7 mouse cellular contexts compared by ENCODE assay signal in genomic region chr7:98103002-98103941, GRCm38 (mm10). TPM values are rescaled to one million over a fixed set of nuclear protein-coding genes. Genes with fewer than 3 reads are reported as not detected.
DNase-seq lines count a peak whose midpoint lies in the region; ATAC-seq and TF ChIP-seq lines count a peak whose summit lies in the region.

No protein-coding gene starts in this region.

- no peaks in the 10 kb centered on the region for H3K4me1 ChIP-seq in bone marrow, adult 2 months (ENCODE audit: control insufficient read depth, insufficient read depth, low read length)
- peaks cover 7% of the 10 kb centered on the region; the same call in 1 of the 2 replicates for H3K4me1 ChIP-seq in embryonic facial prominence, embryonic 13.5 days
- H3K4me1 ChIP-seq in heart, adult 2 months (ENCODE audit: control insufficient read depth, insufficient read depth, low read length) = peaks cover 33% of the 10 kb centered on the region
- H3K4me1 ChIP-seq in kidney, adult 2 months (ENCODE audit: control insufficient read depth, insufficient read depth, low read length) = peaks cover 25% of the 10 kb centered on the region
- H3K4me1 ChIP-seq in limb, embryonic 12.5 days (replicated peaks) = 0 out of 2 replicates have a peak, but pooled peaks cover 6% of the 10 kb centered on the region
- 0 out of 2 replicates have a peak, but pooled peaks cover 7% of the 10 kb centered on the region for H3K4me1 ChIP-seq in midbrain, embryonic 14.5 days (ENCODE audit: control insufficient read depth, insufficient read depth, low read length)

- no peaks in the 10 kb centered on the region for H3K36me3 ChIP-seq in embryonic facial prominence, embryonic 13.5 days
- no peaks in the 10 kb centered on the region for H3K36me3 ChIP-seq in heart, adult 2 months (ENCODE audit: control insufficient read depth, insufficient read depth, low read length)
- H3K36me3 ChIP-seq in kidney, adult 2 months (ENCODE audit: control insufficient read depth, insufficient read depth, low read length) = no peaks in the 10 kb centered on the region
- no peaks in the 10 kb centered on the region; the same call in 1 of the 2 replicates for H3K36me3 ChIP-seq in limb, embryonic 12.5 days
- H3K36me3 ChIP-seq in midbrain, embryonic 14.5 days (ENCODE audit: control insufficient read depth, insufficient read depth, low read length) = no peaks in the 10 kb centered on the region

- peak overlapping the region; percentile 57 for H3K4me2 ChIP-seq in embryonic facial prominence, embryonic 13.5 days
- H3K4me2 ChIP-seq in limb, embryonic 12.5 days = peak overlapping the region; percentile 54
- H3K4me2 ChIP-seq in midbrain, embryonic 14.5 days (ENCODE audit: low read length) = peak overlapping the region; percentile 56

- H3K27ac ChIP-seq in bone marrow, adult 2 months (ENCODE audit: control insufficient read depth, insufficient read depth, low read depth, low read length, poor library complexity) = no peak overlapping the region
- no peak overlapping the region for H3K27ac ChIP-seq in embryonic facial prominence, embryonic 13.5 days
- H3K27ac ChIP-seq in heart, adult 2 months = peak overlapping the region; percentile 79
- H3K27ac ChIP-seq in kidney, adult 2 months (ENCODE audit: insufficient read depth, low read depth, low read length) = peak overlapping the region; percentile 98
- peak overlapping the region; percentile 19; the same call in 1 of the 2 replicates for H3K27ac ChIP-seq in limb, embryonic 12.5 days
- H3K27ac ChIP-seq in midbrain, embryonic 14.5 days (replicated peaks; ENCODE audit: low read depth, low read length) = peak overlapping the region; percentile 75

- H3K9ac ChIP-seq in embryonic facial prominence, embryonic 13.5 days = peak overlapping the region; percentile 67
- H3K9ac ChIP-seq in heart, adult 2 months (ENCODE audit: low read depth, low read length) = peak overlapping the region; percentile 65
- no peak overlapping the region; the same call in 1 of the 2 replicates for H3K9ac ChIP-seq in limb, embryonic 12.5 days (replicated peaks)
- peak overlapping the region; percentile 52 for H3K9ac ChIP-seq in midbrain, embryonic 14.5 days (replicated peaks; ENCODE audit: low read length)

- H3K4me3 ChIP-seq in bone marrow, adult 2 months (replicated peaks; ENCODE audit: control insufficient read depth, low read depth, low read length) = peak overlapping the region; percentile 57
- H3K4me3 ChIP-seq in embryonic facial prominence, embryonic 13.5 days = peak overlapping the region; percentile 30
- H3K4me3 ChIP-seq in heart, adult 2 months = peak overlapping the region; percentile 38
- peak overlapping the region; percentile 46 for H3K4me3 ChIP-seq in kidney, adult 2 months (ENCODE audit: insufficient read depth, low read depth, low read length)
- peak overlapping the region; percentile 29 for H3K4me3 ChIP-seq in limb, embryonic 12.5 days (replicated peaks)
- H3K4me3 ChIP-seq in midbrain, embryonic 14.5 days (replicated peaks; ENCODE audit: low read depth, low read length) = peak overlapping the region; percentile 25

- peak; percentile 64 for TF ChIP-seq CTCF in bone marrow, adult 2 months (IDR thresholded peaks at IDR 0.05; ENCODE audit: control insufficient read depth, insufficient read depth, low read length)
- peak; percentile 71 for TF ChIP-seq CTCF in heart, adult 2 months (IDR thresholded peaks at IDR 0.05)
- peak; percentile 69 for TF ChIP-seq CTCF in kidney, adult 2 months (conservative IDR thresholded peaks at IDR 0.05; ENCODE audit: insufficient read depth, insufficient read length, low read depth, low read length)

- 0 out of 2 replicates have a peak, but pooled peaks have one; percentile 37 for TF ChIP-seq EP300 in heart, adult 2 months (IDR thresholded peaks at IDR 0.05; ENCODE audit: insufficient read depth, low read depth, low read length)

- intact Hi-C loops in heart, adult 2 months (cut with DNase I) = loop anchor here (5.0 kb wide), 1 partner anchor 356 kb away; no protein-coding TSS in a partner anchor

- TF ChIP-seq POLR2A in bone marrow, adult 2 months (IDR thresholded peaks at IDR 0.05; ENCODE audit: borderline replicate concordance, control insufficient read depth, low read depth, low read length) = no peak
- TF ChIP-seq POLR2A in heart, adult 2 months (IDR thresholded peaks at IDR 0.05; ENCODE audit: insufficient read depth, low read depth, low read length) = no peak
- TF ChIP-seq POLR2A in kidney, adult 2 months (IDR thresholded peaks at IDR 0.05; ENCODE audit: low read depth, low read length) = no peak

- no peak for ATAC-seq in embryonic facial prominence, embryonic 13.5 days (ENCODE audit: insufficient number of reproducible peaks, insufficient read depth, low FRiP score, low TSS enrichment, low read depth)
- no peak for ATAC-seq in limb, embryonic 12.5 days (ENCODE audit: insufficient number of reproducible peaks, insufficient read depth, low FRiP score, low TSS enrichment, low read depth)
- ATAC-seq in midbrain, embryonic 14.5 days (ENCODE audit: low FRiP score, low TSS enrichment) = peak; percentile 70

- WGBS in bone marrow, adult 2 months = 17% methylated on average over 25 of the region's 26 CpGs
- 15% methylated on average over 26 of the region's 26 CpGs for WGBS in embryonic facial prominence, embryonic 13.5 days
- 6% methylated on average over 19 of the region's 26 CpGs for WGBS in heart, adult 2 months
- WGBS in kidney, adult 2 months = 13% methylated on average over 10 of the region's 26 CpGs
- 14% methylated on average over 24 of the region's 26 CpGs for WGBS in limb, embryonic 12.5 days
- 18% methylated on average over 22 of the region's 26 CpGs for WGBS in midbrain, embryonic 14.5 days

- no peaks in the 10 kb centered on the region for H3K27me3 ChIP-seq in embryonic facial prominence, embryonic 13.5 days
- H3K27me3 ChIP-seq in heart, adult 2 months (ENCODE audit: control insufficient read depth, insufficient read depth, low read length) = no peaks in the 10 kb centered on the region
- no peaks in the 10 kb centered on the region for H3K27me3 ChIP-seq in kidney, adult 2 months (replicated peaks; ENCODE audit: control insufficient read depth, insufficient read depth, low read length)
- no peaks in the 10 kb centered on the region for H3K27me3 ChIP-seq in limb, embryonic 12.5 days
- no peaks in the 10 kb centered on the region for H3K27me3 ChIP-seq in midbrain, embryonic 14.5 days (ENCODE audit: control insufficient read depth, insufficient read depth, low read length)

- H3K9me3 ChIP-seq in embryonic facial prominence, embryonic 13.5 days = no peaks in the 10 kb centered on the region
- H3K9me3 ChIP-seq in limb, embryonic 12.5 days = no peaks in the 10 kb centered on the region
- no peaks in the 10 kb centered on the region for H3K9me3 ChIP-seq in midbrain, embryonic 14.5 days (ENCODE audit: control insufficient read depth, low read length)

- H3K79me2 ChIP-seq in heart, adult 2 months (replicated peaks; ENCODE audit: control insufficient read depth, insufficient read depth, low read length) = no peaks in the 10 kb centered on the region

- peak; percentile 78 to 85 for DNase-seq in heart, adult 2 months
- peak; percentile 89 for DNase-seq in kidney, adult 2 months
- peak; percentile 95 for DNase-seq in midbrain, embryonic 14.5 days
- DNase-seq in spleen, postnatal 10 days (ENCODE audit: low spot score in 2 of 2) = peak; percentile 74 to 86

RNA-seq across cellular contexts. Expression of gene Myo7a, which starts 16.1 kb away (rescaled TPM):
- 19.5 and 27.0 TPM in 2 replicates for polyA plus RNA-seq in bone marrow, adult 2 months (2011; ENCODE audit: insufficient read depth, insufficient read length, low replicate concordance, missing spikeins)
- polyA plus RNA-seq in embryonic facial prominence, embryonic 13.5 days (2015; fragmentation: Nextera tagmentation; extraction: Ambion mirVana) = 10.2 and 10.5 TPM in 2 replicates
- total RNA-seq in heart, adult 2 months (2021) = 1 to 10 TPM; 4.5 to 5.9 TPM
- polyA plus RNA-seq in heart, adult 2 months (2012; rRNA removed) = 7.1 and 10.8 TPM in 2 replicates
- polyA plus RNA-seq in kidney, adult 2 months (2012; rRNA removed) = 24.6 and 29.8 TPM in 2 replicates
- polyA plus RNA-seq in limb, embryonic 12.5 days (2016; fragmentation: Nextera tagmentation; extraction: Ambion mirVana) = 13.4 and 17.4 TPM in 2 replicates
- polyA plus RNA-seq in midbrain, embryonic 14.5 days (2014; fragmentation: Nextera tagmentation; extraction: Ambion mirVana) = 20.3 and 21.0 TPM in 2 replicates

RNA-seq across cellular contexts. Expression of gene Omp, which starts 42.0 kb away (rescaled TPM):
- 2.1 and 4.7 TPM in 2 replicates for polyA plus RNA-seq in bone marrow, adult 2 months (2011; ENCODE audit: insufficient read depth, insufficient read length, low replicate concordance, missing spikeins)
- polyA plus RNA-seq in embryonic facial prominence, embryonic 13.5 days (2015; fragmentation: Nextera tagmentation; extraction: Ambion mirVana) = 1.0 and 1.3 TPM in 2 replicates
- total RNA-seq in heart, adult 2 months (2021) = under 1 TPM in 1 of 2 experiments, not detected in 1; 0.14 TPM
- 0.06 TPM in 1 of 2 replicates, not detected in the other for polyA plus RNA-seq in heart, adult 2 months (2012; rRNA removed)
- 0.53 and 1.3 TPM in 2 replicates for polyA plus RNA-seq in kidney, adult 2 months (2012; rRNA removed)
- 0.19 TPM in 1 of 2 replicates, not detected in the other for polyA plus RNA-seq in limb, embryonic 12.5 days (2016; fragmentation: Nextera tagmentation; extraction: Ambion mirVana)
- polyA plus RNA-seq in midbrain, embryonic 14.5 days (2014; fragmentation: Nextera tagmentation; extraction: Ambion mirVana) = 0.29 and 0.43 TPM in 2 replicates

Comparison
In these comparisons a context has a peak if more than half of its experiments do, and no peak if none do; other contexts are left out.
1. H3K27ac ChIP-seq: peak in heart, adult 2 months (single experiment), kidney, adult 2 months (single experiment), limb, embryonic 12.5 days (single experiment) and midbrain, embryonic 14.5 days (single experiment); none in bone marrow, adult 2 months (single experiment) and embryonic facial prominence, embryonic 13.5 days (single experiment).
2. Peak in every context shown above with its lines, with median percentiles within 50 percentile points of each other: H3K4me3 ChIP-seq, CTCF ChIP-seq, H3K4me2 ChIP-seq and DNase-seq.